Mouse (Mus musculus) lung, postnatal 0 days (tissue): ENCODE data around the gene Hif1an. TPM values are rescaled to one million over a fixed set of nuclear protein-coding genes. Genes with fewer than 3 reads are reported as not detected.
A peak's percentile ranks its signal among the peaks of the same experiment; 100 is the strongest.

Source experiments
- ATAC-seq: fragments of 200-750 bp; cut with Nextera tagmentation; 2 replicates; pipeline ENCODE4 v1.8.0; 2017; ENCODE audit warnings: moderate library complexity
- DNase-seq: peaks from one replicate; pipeline ENCODE4 v3.0.0-alpha.2; 2016; ENCODE audit warnings: low spot score
- H3K27ac ChIP-seq: fragments of 300-500 bp; sonication (generic); 2 replicates; pipeline ENCODE4 v1.5.1; 2014; ENCODE audit warnings: antibody characterized with exemption, mild to moderate bottlenecking, low read length, mixed read lengths
- H3K27me3 ChIP-seq: fragments of 300-500 bp; sonication (generic); replicated peaks from 2 replicates; pipeline ENCODE4 v1.6.1; 2014; ENCODE audit warnings: low read length, mixed read lengths; ENCODE audit not compliant: insufficient read depth
- H3K36me3 ChIP-seq: fragments of 300-500 bp; sonication (generic); 2 replicates; pipeline ENCODE4 v1.6.1; 2014; ENCODE audit warnings: low read length, mixed read lengths; ENCODE audit not compliant: insufficient read depth
- H3K4me1 ChIP-seq: fragments of 300-500 bp; sonication (generic); 2 replicates; pipeline ENCODE4 v1.6.1; 2014; ENCODE audit warnings: antibody characterized with exemption, low read depth, low read length, mixed read lengths; ENCODE audit not compliant: insufficient read depth
- H3K4me2 ChIP-seq: fragments of 300-500 bp; sonication (generic); replicated peaks from 2 replicates; pipeline ENCODE4 v1.6.1; 2014; ENCODE audit warnings: low read depth, mild to moderate bottlenecking, low read length, moderate library complexity, mixed read lengths
- H3K4me3 ChIP-seq: fragments of 300-500 bp; sonication (generic); 2 replicates; pipeline ENCODE4 v1.5.1; 2014; ENCODE audit warnings: low read depth, low read length
- H3K9ac ChIP-seq: fragments of 300-500 bp; sonication (generic); replicated peaks from 2 replicates; pipeline ENCODE4 v1.6.1; 2014; ENCODE audit warnings: low read depth, mild to moderate bottlenecking
- H3K9me3 ChIP-seq: fragments of 300-500 bp; sonication (generic); 2 replicates; pipeline ENCODE4 v1.6.1; 2016; ENCODE audit warnings: low read length, mixed read lengths
- CTCF ChIP-seq: IDR thresholded peaks from 2 replicates; pipeline ENCODE4 v1.5.1; 2016; ENCODE audit warnings: antibody characterized with exemption, mild to moderate bottlenecking
- EP300 ChIP-seq: IDR thresholded peaks from 2 replicates; pipeline ENCODE4 v1.6.1; 2016; ENCODE audit warnings: antibody characterized with exemption, mild to moderate bottlenecking, control low read depth
- WGBS: fragments of 180-500 bp; shearing (Covaris S2); extraction: QIAGEN DNeasy Blood & Tissue Kit; methylation state at CpG from one replicate; pipeline ENCODE4 v1.1.7; 2014; 5-methylcytosine and 5-hydroxymethylcytosine counted together
- polyA plus RNA-seq: library from polyadenylated mRNA; unstranded; fragments of >200 nt; fragmentation: Nextera tagmentation; extraction: Ambion mirVana; gene quantifications from 2 replicates; pipeline ENCODE4 v1.2.1, GENCODE M21; 2015

Hif1an gene
- polyA plus RNA-seq, 1 experiment from 2014 or later: 21.7 TPM

DNA sequence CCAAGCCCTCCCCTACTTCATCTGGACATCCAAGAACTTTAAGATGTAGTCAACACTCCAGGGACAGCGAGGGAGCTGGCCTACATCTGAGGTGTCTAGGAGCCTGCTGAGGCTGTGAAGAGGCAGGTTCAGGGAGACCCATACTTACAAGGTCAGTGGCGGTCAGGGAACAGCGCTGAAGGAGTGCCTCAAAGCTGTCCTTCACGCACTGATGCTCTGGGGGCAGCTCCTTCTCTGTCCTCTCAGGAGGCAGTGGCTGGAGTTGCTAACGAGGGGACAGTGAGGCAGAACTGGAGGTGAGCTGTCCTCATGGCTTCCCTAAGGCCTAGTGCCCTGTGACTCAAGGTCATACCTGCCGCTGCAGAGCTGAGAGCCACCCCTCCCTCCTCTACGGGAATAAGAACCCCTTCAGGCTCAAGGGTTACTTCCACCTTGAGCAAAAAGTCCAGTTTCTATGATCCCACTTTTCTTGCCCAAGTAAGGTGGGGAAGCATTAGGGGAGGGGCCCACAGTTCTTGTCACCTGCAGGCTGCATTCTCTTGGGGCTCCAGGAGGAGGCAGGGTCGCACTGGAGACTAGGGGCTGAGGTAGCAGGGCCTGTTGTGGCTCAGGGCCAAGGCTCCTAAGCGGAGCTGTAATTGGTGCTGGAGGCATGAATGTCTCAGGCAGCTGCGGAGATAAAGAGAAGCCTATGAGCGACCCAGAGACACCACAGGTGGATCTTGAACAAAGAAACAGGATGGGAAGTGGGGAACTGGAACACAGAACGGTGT lies 44.5 kb upstream of the Hif1an start:
- peak; percentile 29; the same call in 1 of the 2 replicates for ATAC-seq
- 0 out of 2 replicates have a peak, but pooled peaks cover 3% of the 10 kb centered on the region for H3K4me1 ChIP-seq
- no peaks in the 10 kb centered on the region for H3K36me3 ChIP-seq
- no peaks in the 10 kb centered on the region for H3K9me3 ChIP-seq
- WGBS: 58% methylated on average over 12 of the region's 12 CpGs
- peaks cover 17% of the 10 kb centered on the region; the same call in 1 of the 2 replicates for H3K27me3 ChIP-seq
- no peak overlapping the region for H3K4me3 ChIP-seq
- TF ChIP-seq EP300 (no peak), CTCF (peak; percentile 50)
- peak; percentile 28 for DNase-seq
- H3K27ac ChIP-seq: no peak overlapping the region
- H3K9ac ChIP-seq: no peak overlapping the region
- H3K4me2 ChIP-seq: no peak overlapping the region

DNA sequence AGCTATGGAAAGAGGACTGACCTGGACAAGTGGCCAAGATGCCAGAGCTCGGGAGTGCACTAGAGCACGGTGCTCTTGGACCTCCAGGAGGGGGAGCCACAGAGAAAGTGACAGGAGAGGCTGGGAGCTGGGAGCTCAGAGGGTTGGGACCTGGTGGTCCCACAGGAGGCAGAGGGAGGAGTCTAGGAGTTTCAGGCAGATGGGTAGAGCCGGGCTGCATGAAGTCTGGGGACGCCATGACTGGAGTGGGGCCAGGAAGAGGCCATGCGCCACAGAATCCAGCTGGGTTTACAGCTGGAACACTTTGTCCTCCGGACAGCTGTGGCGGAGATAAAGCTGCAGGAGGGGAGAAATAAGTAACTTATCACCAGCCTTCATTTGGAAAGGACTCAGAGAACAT lies 43.5 kb upstream of the Hif1an start:
- H3K4me3 ChIP-seq: no peak overlapping the region
- ATAC-seq (peak; percentile 73), DNase-seq (peak; percentile 81)
- TF ChIP-seq EP300 (peak; percentile 62; the same call in 1 of the 2 replicates), CTCF (peak; percentile 49)
- no peak overlapping the region for H3K9ac ChIP-seq
- WGBS: 30% methylated on average over 7 of the region's 7 CpGs
- no peak overlapping the region for H3K27ac ChIP-seq
- H3K27me3 ChIP-seq: peaks cover 7% of the 10 kb centered on the region; the same call in 1 of the 2 replicates
- H3K9me3 ChIP-seq: no peaks in the 10 kb centered on the region
- H3K36me3 ChIP-seq: no peaks in the 10 kb centered on the region
- 0 out of 2 replicates have a peak, but pooled peaks cover 3% of the 10 kb centered on the region for H3K4me1 ChIP-seq
- H3K4me2 ChIP-seq: no peak overlapping the region

DNA sequence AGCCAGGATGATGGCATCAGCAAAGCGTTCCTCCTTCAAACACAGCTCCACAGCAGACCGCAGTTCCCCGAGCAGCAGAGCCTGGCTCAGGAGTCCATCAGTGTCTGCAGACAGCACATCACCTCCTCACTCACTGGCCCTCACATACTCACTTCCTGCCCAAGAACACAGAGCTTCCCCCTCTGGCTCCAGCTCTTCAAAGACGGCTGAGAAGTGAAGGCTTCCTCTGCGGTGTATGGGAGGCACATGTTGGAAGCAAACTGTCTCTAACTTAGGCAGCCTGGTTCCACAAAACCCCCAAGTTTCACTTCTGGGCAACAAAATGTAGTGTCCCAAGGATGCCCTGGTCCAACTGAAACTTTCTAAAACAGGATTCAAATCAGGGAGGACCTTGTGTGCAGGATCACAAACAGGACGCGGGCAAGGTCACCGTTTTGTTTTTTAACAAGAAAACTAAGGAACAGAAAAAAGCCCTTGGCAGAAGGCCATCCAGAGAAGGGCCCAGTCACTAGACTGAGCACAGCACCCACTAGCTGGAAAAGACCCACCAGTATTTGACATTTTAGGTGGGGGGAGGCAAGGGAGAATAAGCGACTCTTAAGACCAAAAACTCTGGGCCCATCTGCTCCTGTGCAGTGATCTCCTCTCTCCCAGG lies 37.0 kb upstream of the Hif1an start:
- H3K27me3 ChIP-seq: no peaks in the 10 kb centered on the region
- H3K4me3 ChIP-seq: no peak overlapping the region
- H3K9me3 ChIP-seq: no peaks in the 10 kb centered on the region
- no peak for TF ChIP-seq EP300
- TF ChIP-seq CTCF: no peak
- no peak overlapping the region for H3K4me2 ChIP-seq
- WGBS: 58% methylated on average over 9 of the region's 9 CpGs
- DNase-seq (no peak), ATAC-seq (no peak)
- no peaks in the 10 kb centered on the region for H3K36me3 ChIP-seq
- no peak overlapping the region for H3K9ac ChIP-seq
- no peaks in the 10 kb centered on the region for H3K4me1 ChIP-seq
- no peak overlapping the region for H3K27ac ChIP-seq

DNA sequence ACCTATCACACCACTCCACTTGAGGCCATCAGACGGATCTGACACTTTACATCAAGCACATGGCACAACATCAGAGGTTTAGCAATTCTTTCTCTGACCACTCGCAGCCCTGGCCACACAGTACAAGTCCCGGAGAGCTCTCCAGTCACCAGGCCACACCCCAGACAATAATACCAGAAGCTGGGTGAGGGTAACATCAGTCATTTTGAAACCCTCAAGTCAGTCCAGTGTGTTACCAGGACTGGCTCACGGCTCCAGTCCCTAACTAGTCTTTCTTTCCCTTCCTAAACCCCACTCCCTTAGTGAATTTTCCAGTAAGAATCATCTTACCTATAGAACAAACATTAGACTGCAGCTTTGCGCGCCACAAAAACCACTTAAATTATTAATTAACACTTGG lies 32.6 kb upstream of the Hif1an start:
- no peak for TF ChIP-seq CTCF
- TF ChIP-seq EP300: no peak
- H3K4me2 ChIP-seq: no peak overlapping the region
- H3K36me3 ChIP-seq: no peaks in the 10 kb centered on the region
- H3K9ac ChIP-seq: no peak overlapping the region
- H3K27ac ChIP-seq: no peak overlapping the region
- 50% methylated on average over 6 of the region's 6 CpGs for WGBS
- H3K9me3 ChIP-seq: no peaks in the 10 kb centered on the region
- no peaks in the 10 kb centered on the region for H3K27me3 ChIP-seq
- DNase-seq (peak; percentile 45), ATAC-seq (peak; percentile 77)
- no peaks in the 10 kb centered on the region for H3K4me1 ChIP-seq
- no peak overlapping the region for H3K4me3 ChIP-seq

- 37% methylated on average over 3 of the region's 3 CpGs for WGBS
- Histone ChIP-seq H3K36me3 (no peaks in the 10 kb centered on the region), H3K9ac (no peak overlapping the region), H3K4me1 (no peaks in the 10 kb centered on the region), H3K4me3 (no peak overlapping the region), H3K27me3 (no peaks in the 10 kb centered on the region), H3K27ac (no peak overlapping the region), H3K4me2 (no peak overlapping the region), H3K9me3 (no peaks in the 10 kb centered on the region)
- TF ChIP-seq CTCF: peak; percentile 70
- no peak for TF ChIP-seq EP300
- DNase-seq: peak; percentile 51
- no peak for ATAC-seq
These were observed 27.3 kb upstream of the Hif1an start for GRCm38 (mm10) chr19:44535376-44535775.

- Histone ChIP-seq H3K9ac (no peak overlapping the region), H3K9me3 (no peaks in the 10 kb centered on the region), H3K4me1 (no peaks in the 10 kb centered on the region), H3K36me3 (no peaks in the 10 kb centered on the region), H3K4me3 (no peak overlapping the region), H3K4me2 (no peak overlapping the region), H3K27me3 (no peaks in the 10 kb centered on the region), H3K27ac (no peak overlapping the region)
- TF ChIP-seq EP300 (no peak), CTCF (no peak)
- no peak for DNase-seq
- no peak for ATAC-seq
- WGBS: 72% methylated on average over 8 of the region's 8 CpGs
These were observed 25.2 kb upstream of the Hif1an start for GRCm38 (mm10) chr19:44537416-44537815.
